Mouse (Mus musculus): ENCODE data around the gene Nme9. TPM values are rescaled to one million over a fixed set of nuclear protein-coding genes. Genes with fewer than 3 reads are reported as not detected.

The Nme9 gene
- polyA plus RNA-seq, 1 experiment, result not detected

DNA sequence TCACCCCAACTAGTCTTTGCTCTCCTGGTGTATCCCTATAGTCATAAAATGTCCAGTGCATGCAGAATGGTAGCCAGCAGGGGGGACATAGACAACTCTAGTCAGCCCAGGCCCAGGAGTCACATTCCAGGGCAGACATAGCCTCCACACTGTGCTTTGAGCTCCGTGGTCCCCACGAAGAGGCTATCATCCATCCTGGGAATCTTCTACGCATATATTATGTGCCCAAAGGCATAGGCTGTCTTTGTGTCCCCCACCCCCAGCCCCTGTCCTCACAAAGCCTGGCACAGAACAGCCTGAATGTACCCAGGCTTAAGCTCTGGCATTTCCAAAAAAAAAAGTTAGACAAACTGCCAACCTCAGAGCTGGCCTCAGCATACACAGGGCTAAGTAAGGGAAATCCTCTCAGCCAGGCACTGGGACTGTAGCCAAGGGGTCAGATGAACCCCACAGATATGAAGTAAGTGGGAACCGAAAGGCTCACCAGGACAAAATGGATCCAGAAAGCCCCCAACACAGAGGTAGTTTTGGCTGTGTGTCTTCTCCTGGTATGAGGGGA, 33.9 kb upstream of the Nme9 start:
- no peaks in the 10 kb centered on the region for H3K36me3 ChIP-seq (ENCODE audit: control insufficient read depth, insufficient read depth)
- H3K27me3 ChIP-seq (ENCODE audit: control insufficient read depth, insufficient read depth, insufficient read length), result no peaks in the 10 kb centered on the region
- H3ac ChIP-seq (ENCODE audit: control insufficient read depth, insufficient read length), result no peak overlapping the region
- H3K79me2 ChIP-seq (ENCODE audit: control insufficient read depth, insufficient read depth), result no peaks in the 10 kb centered on the region
- no peak overlapping the region for H3K4me2 ChIP-seq (ENCODE audit: low read depth)
- TF ChIP-seq TCF3 (IDR thresholded peaks at IDR 0.05; ENCODE audit: insufficient read length, low read depth) (no peak), POLR2AphosphoS2 (IDR thresholded peaks at IDR 0.05; ENCODE audit: insufficient read length, low read depth) (no peak), POLR2A (IDR thresholded peaks at IDR 0.05; ENCODE audit: insufficient read length, low read depth) (no peak), SRF (IDR thresholded peaks at IDR 0.05; ENCODE audit: control insufficient read depth, insufficient read length, low read depth) (no peak), USF1 (IDR thresholded peaks at IDR 0.05; ENCODE audit: low read depth) (no peak)
- H3K4me3 ChIP-seq, result no peak overlapping the region

DNA sequence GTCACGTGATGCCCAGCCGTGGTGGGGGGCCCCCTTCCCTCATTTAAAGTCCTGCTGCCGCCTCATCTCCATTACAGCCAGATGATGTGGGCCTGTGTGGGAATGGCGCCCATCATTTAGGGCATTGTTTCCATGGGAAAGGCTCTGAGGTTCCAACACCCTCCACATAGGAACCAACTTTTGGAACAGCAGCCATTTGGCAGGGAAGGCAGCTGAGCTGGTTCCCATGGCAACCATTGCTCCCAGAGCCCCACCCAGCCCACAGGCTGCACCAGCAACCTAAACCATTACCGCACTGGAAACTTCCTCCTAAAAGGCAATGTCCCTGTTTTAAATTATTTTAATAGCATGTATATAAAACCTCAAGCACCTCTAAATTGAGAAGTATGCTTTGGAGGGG, 32.9 kb upstream of the Nme9 start:
- no peak overlapping the region for H3K4me2 ChIP-seq (ENCODE audit: low read depth)
- no peaks in the 10 kb centered on the region for H3K36me3 ChIP-seq (ENCODE audit: control insufficient read depth, insufficient read depth)
- TF ChIP-seq USF1 (IDR thresholded peaks at IDR 0.05; ENCODE audit: low read depth) (no peak), TCF3 (IDR thresholded peaks at IDR 0.05; ENCODE audit: insufficient read length, low read depth) (no peak), MAX (IDR thresholded peaks at IDR 0.05; ENCODE audit: low read depth) (no peak), TCF12 (IDR thresholded peaks at IDR 0.05; ENCODE audit: insufficient read depth, poor library complexity, severe bottlenecking) (no peak), MYOG (IDR thresholded peaks at IDR 0.05; ENCODE audit: control insufficient read depth in 1 of 3, insufficient read depth in 1 of 3, insufficient read length in 2 of 3, low read depth in 2 of 3) (no peak), REST (IDR thresholded peaks at IDR 0.05; ENCODE audit: insufficient read depth, insufficient read length) (no peak), POLR2AphosphoS2 (IDR thresholded peaks at IDR 0.05; ENCODE audit: insufficient read length, low read depth) (no peak), MYOD1 (IDR thresholded peaks at IDR 0.05; ENCODE audit: control insufficient read depth in 1 of 3, insufficient read length in 2 of 3, low read depth in 2 of 3) (no peak), POLR2A (IDR thresholded peaks at IDR 0.05; ENCODE audit: insufficient read length, low read depth) (no peak), SRF (IDR thresholded peaks at IDR 0.05; ENCODE audit: control insufficient read depth, insufficient read length, low read depth) (no peak), E2F4 (IDR thresholded peaks at IDR 0.05; ENCODE audit: insufficient read depth) (no peak), CEBPB (IDR thresholded peaks at IDR 0.05; ENCODE audit: insufficient read depth, poor library complexity, severe bottlenecking) (no peak)
- H3K27me3 ChIP-seq (ENCODE audit: control insufficient read depth, insufficient read depth, insufficient read length), result no peaks in the 10 kb centered on the region
- no peaks in the 10 kb centered on the region for H3K79me2 ChIP-seq (ENCODE audit: control insufficient read depth, insufficient read depth)
- no peak overlapping the region for H3K4me3 ChIP-seq
- H3ac ChIP-seq (ENCODE audit: control insufficient read depth, insufficient read length), result no peak overlapping the region

DNA sequence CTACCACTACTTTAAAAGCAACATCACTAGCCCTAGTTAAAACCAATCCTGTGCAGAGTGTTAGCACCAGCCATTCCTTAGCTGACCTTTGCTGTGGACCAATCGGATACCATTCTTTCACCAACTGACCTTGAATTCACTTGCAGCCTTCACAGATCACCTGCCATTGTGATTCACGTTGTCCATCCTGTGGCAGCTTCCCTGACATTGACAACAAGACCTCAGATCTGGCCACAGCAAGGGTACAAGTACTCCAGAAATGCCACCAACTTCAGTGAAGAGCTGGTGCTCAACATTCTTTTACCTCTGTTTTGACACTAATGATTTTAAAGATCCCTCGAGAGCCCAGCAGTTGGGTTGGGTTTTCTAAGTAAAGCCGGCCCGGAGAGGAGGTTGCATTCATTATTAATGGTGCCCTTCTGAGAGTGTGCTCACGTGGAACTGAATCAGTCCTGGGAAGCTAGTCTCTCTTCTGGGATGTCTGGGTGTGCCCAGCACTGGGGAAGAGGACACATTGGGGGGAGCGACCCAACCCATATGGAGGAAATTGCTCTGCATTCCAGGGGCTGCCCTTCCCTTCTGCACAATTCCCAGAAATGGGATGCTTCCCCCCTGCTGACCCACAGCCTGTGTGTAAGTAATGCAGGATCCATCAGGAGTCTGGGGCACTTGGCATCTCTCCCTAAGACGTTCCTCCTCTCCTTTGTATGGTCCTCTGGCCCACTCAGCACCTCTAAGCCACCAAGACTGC, 31.1 kb upstream of the Nme9 start:
- Histone ChIP-seq H3K79me2 (ENCODE audit: control insufficient read depth, insufficient read depth) (no peaks in the 10 kb centered on the region), H3K4me2 (ENCODE audit: low read depth) (no peak overlapping the region), H3K27me3 (ENCODE audit: control insufficient read depth, insufficient read depth, insufficient read length) (no peaks in the 10 kb centered on the region), H3K4me3 (no peak overlapping the region), H3ac (ENCODE audit: control insufficient read depth, insufficient read length) (no peak overlapping the region), H3K36me3 (ENCODE audit: control insufficient read depth, insufficient read depth) (no peaks in the 10 kb centered on the region)
- TF ChIP-seq MAX (IDR thresholded peaks at IDR 0.05; ENCODE audit: low read depth), result no peak
- no peak for TF ChIP-seq POLR2AphosphoS2 (IDR thresholded peaks at IDR 0.05; ENCODE audit: insufficient read length, low read depth)
- no peak for TF ChIP-seq REST (IDR thresholded peaks at IDR 0.05; ENCODE audit: insufficient read depth, insufficient read length)
- TF ChIP-seq USF1 (IDR thresholded peaks at IDR 0.05; ENCODE audit: low read depth), result no peak

DNA sequence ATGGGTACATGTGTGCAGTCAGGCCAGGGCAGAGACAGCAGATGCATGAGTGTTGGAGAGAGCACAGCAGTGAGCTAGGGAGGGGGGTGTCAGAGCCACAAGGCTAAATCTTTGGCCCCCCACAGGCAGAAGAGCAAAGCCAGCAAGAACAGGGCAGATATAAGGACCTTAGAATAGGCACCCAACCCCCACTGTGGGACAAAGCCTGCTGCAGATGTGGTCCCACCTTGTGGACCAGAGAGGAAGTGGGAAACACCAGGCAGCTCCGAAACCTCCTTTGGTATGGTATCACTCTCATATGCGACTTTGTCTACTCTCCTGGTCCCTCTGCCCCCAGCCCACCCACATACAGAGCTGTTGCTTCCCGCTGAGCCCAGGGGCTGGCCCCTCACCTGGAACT, 29.4 kb upstream of the Nme9 start:
- TF ChIP-seq SRF (IDR thresholded peaks at IDR 0.05; ENCODE audit: control insufficient read depth, insufficient read length, low read depth) (no peak), POLR2AphosphoS2 (IDR thresholded peaks at IDR 0.05; ENCODE audit: insufficient read length, low read depth) (no peak), MYOG (IDR thresholded peaks at IDR 0.05; ENCODE audit: control insufficient read depth in 1 of 3, insufficient read depth in 1 of 3, insufficient read length in 2 of 3, low read depth in 2 of 3) (no peak), MYOD1 (IDR thresholded peaks at IDR 0.05; ENCODE audit: control insufficient read depth in 1 of 3, insufficient read length in 2 of 3, low read depth in 2 of 3) (no peak), TCF12 (IDR thresholded peaks at IDR 0.05; ENCODE audit: insufficient read depth, poor library complexity, severe bottlenecking) (no peak), CEBPB (IDR thresholded peaks at IDR 0.05; ENCODE audit: insufficient read depth, poor library complexity, severe bottlenecking) (no peak), POLR2A (IDR thresholded peaks at IDR 0.05; ENCODE audit: insufficient read length, low read depth) (no peak), USF1 (IDR thresholded peaks at IDR 0.05; ENCODE audit: low read depth) (no peak), REST (IDR thresholded peaks at IDR 0.05; ENCODE audit: insufficient read depth, insufficient read length) (no peak), TCF3 (IDR thresholded peaks at IDR 0.05; ENCODE audit: insufficient read length, low read depth) (no peak), E2F4 (IDR thresholded peaks at IDR 0.05; ENCODE audit: insufficient read depth) (no peak), MAX (IDR thresholded peaks at IDR 0.05; ENCODE audit: low read depth) (no peak)
- no peak overlapping the region for H3K4me2 ChIP-seq (ENCODE audit: low read depth)
- H3ac ChIP-seq (ENCODE audit: control insufficient read depth, insufficient read length), result no peak overlapping the region
- no peaks in the 10 kb centered on the region for H3K79me2 ChIP-seq (ENCODE audit: control insufficient read depth, insufficient read depth)
- H3K4me3 ChIP-seq, result no peak overlapping the region
- H3K27me3 ChIP-seq (ENCODE audit: control insufficient read depth, insufficient read depth, insufficient read length), result no peaks in the 10 kb centered on the region
- no peaks in the 10 kb centered on the region for H3K36me3 ChIP-seq (ENCODE audit: control insufficient read depth, insufficient read depth)

Measured in myocyte (in vitro differentiated cells).